Mouse (Mus musculus): ENCODE data around the gene Pex10. TPM values are rescaled to one million over a fixed set of nuclear protein-coding genes. Genes with fewer than 3 reads are reported as not detected.
A peak's percentile ranks its signal among the peaks of the same experiment; 100 is the strongest.

Pex10 gene
- polyA plus RNA-seq, 1 experiment from 2014 or later, result 23.3 TPM

- WGBS, result 87% methylated on average over 6 of the region's 6 CpGs
These were observed 54.4 kb downstream of the Pex10 start for GRCm38 (mm10) chr4:155121222-155121621.

More at GRCm38 (mm10) chr4:155121222-155121621, 54.4 kb downstream of the Pex10 start:
- H3K4me3 ChIP-seq, result no peak overlapping the region
- H3K27ac ChIP-seq, result peak overlapping the region; percentile 61; the same call in 1 of the 2 replicates
- peaks cover 27% of the 10 kb centered on the region for H3K4me1 ChIP-seq
- no peaks in the 10 kb centered on the region for H3K9me3 ChIP-seq
- no peaks in the 10 kb centered on the region for H3K36me3 ChIP-seq
- no peak overlapping the region for H3K9ac ChIP-seq
- ATAC-seq (ENCODE audit: insufficient number of reproducible peaks, insufficient read depth, low FRiP score, low TSS enrichment), result no peak
- no peaks in the 10 kb centered on the region for H3K27me3 ChIP-seq
- H3K4me2 ChIP-seq (replicated peaks), result no peak overlapping the region

Other genes starting within 250 kb of the Pex10 start
- gene Ttc34, start 229.6 kb upstream of the Pex10 start, polyA plus RNA-seq (2016; fragmentation: Nextera tagmentation; extraction: Ambion mirVana), result 0.24 and 0.38 TPM in 2 replicates
- gene Mmel1, start 197.4 kb upstream of the Pex10 start, polyA plus RNA-seq (2016; fragmentation: Nextera tagmentation; extraction: Ambion mirVana), result 0.11 and 0.18 TPM in 2 replicates
- 45.7 and 47.8 TPM in 2 replicates for gene Fam213b, start 167.9 kb upstream of the Pex10 start, polyA plus RNA-seq (2016; fragmentation: Nextera tagmentation; extraction: Ambion mirVana)
- 1.2 TPM in 2 replicates for gene Tnfrsf14, start 138.5 kb upstream of the Pex10 start, polyA plus RNA-seq (2016; fragmentation: Nextera tagmentation; extraction: Ambion mirVana)
- 29.6 and 37.3 TPM in 2 replicates for gene Hes5, start 106.1 kb upstream of the Pex10 start, polyA plus RNA-seq (2016; fragmentation: Nextera tagmentation; extraction: Ambion mirVana)
- 56.0 and 62.2 TPM in 2 replicates for gene Pank4, start 102.9 kb upstream of the Pex10 start, polyA plus RNA-seq (2016; fragmentation: Nextera tagmentation; extraction: Ambion mirVana)
- gene Plch2, start 10.2 kb upstream of the Pex10 start, polyA plus RNA-seq (2016; fragmentation: Nextera tagmentation; extraction: Ambion mirVana), result 3.6 and 5.7 TPM in 2 replicates
- 139 and 143 TPM in 2 replicates for gene Rer1, start 19.4 kb downstream of the Pex10 start, polyA plus RNA-seq (2016; fragmentation: Nextera tagmentation; extraction: Ambion mirVana)
- 5.1 and 7.7 TPM in 2 replicates for gene Morn1, start 19.6 kb downstream of the Pex10 start, polyA plus RNA-seq (2016; fragmentation: Nextera tagmentation; extraction: Ambion mirVana)
- gene Ski, start 155.6 kb downstream of the Pex10 start, polyA plus RNA-seq (2016; fragmentation: Nextera tagmentation; extraction: Ambion mirVana), result 16.8 and 17.7 TPM in 2 replicates
- 85.1 and 87.4 TPM in 2 replicates for gene Faap20, start 182.8 kb downstream of the Pex10 start, polyA plus RNA-seq (2016; fragmentation: Nextera tagmentation; extraction: Ambion mirVana)

Data from embryonic facial prominence, embryonic 12.5 days (tissue).